Mouse (Mus musculus) c-Kit-positive CD71-positive TER-119-negative erythroid progenitor cells, embryonic 14.5 days (primary cell): Measurements from ENCODE around the gene Snapc2.

Source experiments
- DNase-seq: peaks from one replicate; pipeline ENCODE4 v3.0.0-alpha.2; 2013; ENCODE audit warnings: low read depth

The Snapc2 gene

DNA sequence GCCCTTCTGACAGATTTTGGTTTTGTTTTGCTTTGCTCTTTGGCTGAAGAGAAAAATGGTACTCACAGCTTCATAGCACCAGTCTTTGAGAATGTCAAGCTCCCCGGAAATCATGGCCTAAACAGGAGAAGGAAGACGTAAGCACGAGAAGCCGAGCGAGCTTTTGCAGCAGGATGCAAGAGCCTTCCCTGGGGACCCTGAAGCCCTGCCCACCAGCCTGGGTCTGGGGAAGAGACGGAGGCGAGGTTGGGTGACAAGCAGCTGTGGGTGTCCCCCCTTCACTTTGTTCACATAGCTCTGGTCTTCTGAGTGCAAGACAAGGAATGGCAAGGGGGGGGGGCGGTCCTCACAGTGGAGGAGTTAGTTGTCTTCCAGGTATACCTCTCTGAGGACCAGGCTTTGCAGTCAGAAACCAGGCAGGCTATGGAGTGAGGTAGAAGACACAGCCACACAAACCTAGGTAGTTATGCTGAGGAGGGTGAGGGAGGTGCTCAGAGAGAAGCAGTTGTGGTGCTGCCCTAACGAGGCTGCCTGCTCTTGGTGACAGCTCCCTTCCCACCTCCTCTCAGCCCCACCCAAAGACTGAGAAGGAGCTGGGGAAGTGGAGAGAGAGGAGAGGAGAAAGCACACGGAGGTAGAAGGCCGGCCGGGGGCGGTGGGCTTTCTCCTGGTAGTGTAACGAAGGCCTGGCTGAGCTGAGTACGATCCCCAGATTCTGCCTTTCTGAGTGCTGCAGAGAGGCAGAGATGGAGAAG is 12.5 kb downstream of the Snapc2 start:
- no peak for DNase-seq

DNA sequence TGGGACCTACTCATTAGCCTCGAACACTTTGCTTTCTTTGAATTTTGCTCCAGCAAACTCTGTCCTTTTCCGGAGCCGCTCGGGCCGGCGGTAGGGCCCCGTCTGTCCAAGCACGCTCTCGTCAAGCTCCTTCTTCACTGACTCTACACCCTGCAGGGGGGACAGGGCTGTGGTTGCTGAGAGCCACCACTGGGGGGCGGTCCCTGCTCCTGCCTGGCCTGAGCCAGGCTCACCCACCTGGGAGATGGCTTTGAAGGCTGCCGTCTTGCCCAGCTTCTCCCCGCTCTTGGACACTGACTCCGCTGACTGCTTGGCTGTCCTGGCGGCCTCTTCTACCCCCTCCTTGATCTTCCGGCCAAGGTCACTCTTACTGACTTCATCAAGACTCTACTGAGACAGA is 14.7 kb downstream of the Snapc2 start:
- no peak for DNase-seq

DNA sequence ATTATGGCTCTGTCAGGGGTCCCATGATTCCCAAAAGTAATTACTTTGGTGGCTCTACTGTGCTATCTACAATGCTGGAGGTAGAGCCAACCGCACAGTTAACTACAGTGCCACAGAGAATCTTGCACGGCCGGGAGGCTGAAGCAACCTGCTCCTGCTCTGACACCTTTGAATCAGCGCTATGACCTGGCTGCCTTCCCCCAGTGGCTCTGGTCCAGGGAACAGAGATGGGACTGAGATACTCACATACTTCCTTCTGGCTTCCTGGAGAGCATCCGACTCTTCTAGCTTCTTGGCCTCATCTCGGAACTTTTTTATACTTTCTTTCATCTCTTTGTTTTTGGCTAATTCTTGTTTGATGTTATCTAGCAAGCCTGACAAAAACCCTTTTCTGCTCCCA is 16.7 kb downstream of the Snapc2 start:
- no peak for DNase-seq

DNA sequence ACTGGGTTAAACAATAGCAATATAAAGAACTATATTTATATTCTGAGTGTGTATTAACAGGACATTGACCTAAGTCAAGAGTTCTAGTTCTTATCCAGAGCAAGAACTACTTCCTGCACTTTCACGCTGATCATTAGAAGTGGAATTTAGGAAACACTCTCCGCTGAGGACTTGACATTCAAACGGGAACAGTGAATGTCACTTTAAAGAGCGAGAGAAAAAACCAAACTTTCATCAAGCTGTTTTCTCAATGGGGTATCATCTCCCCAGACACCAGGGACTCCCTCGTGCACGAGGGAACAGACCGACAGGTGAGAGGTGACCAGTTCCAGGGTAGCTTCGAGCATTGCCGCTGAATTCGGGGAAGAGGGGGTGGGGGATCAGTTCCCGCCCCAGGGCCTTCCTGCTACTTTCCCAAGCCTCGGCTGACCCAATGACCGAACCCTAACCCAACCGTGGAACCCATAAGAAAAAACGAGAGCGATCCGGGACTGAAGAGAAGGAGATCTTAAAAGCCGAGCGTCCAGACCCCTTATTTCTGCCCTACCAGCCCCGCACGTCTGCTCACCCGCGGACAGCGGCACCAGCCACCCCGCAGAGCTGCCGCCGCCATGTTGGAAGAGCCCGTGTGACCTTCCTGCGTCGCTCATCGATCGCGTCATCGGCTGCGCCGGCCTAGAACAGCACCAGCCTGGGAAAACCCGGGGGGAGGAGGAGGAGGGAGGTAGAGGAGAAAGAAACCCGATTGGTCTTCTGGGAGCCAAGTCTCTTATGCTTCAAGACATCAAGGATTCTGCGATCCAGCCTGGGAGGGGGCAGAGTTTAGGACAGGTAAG is 22.6 kb downstream of the Snapc2 start, which contains the start of gene Timm44:
Gene Timm44 (minus strand): TSS at position 639 of the 836 bp plus-strand sequence.
- peak; percentile 97 for DNase-seq

DNA sequence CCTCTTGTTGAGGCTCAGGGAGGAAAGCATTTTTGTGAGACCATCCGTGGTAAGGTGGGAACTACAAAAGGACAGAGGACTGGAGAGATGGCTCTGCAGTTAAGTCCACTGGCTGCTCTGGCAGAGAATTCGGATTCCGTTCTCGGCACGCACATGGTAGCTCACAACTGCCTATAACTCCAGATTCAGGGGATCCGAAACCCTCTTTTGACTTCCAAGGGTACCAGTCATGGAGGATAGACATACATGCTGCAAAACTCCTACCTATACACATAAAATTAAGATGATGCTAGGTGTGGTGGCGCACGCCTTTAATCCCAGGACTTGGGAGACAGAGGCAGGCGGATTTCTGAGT is 23.2 kb downstream of the Snapc2 start:
- DNase-seq, result no peak

DNA sequence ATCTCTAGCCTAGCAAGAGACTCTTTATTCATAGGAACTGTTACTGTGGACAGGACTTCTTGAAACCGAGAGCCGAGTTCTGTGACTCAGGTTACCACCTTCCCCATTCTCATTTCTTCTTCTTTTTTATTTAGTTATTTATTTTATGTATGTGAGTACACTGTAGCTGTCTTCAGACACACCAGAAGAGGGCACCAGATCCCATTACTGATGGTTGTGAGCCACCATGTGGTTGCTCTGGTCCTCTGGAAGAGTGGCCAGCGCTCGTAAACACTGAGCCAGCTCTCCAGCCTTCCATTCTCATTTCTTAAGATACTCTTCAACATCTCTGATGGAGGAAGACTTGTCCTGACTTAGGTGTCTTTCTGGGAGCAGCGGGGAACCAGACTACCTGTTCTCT is 39.9 kb downstream of the Snapc2 start:
- no peak for DNase-seq

DNA sequence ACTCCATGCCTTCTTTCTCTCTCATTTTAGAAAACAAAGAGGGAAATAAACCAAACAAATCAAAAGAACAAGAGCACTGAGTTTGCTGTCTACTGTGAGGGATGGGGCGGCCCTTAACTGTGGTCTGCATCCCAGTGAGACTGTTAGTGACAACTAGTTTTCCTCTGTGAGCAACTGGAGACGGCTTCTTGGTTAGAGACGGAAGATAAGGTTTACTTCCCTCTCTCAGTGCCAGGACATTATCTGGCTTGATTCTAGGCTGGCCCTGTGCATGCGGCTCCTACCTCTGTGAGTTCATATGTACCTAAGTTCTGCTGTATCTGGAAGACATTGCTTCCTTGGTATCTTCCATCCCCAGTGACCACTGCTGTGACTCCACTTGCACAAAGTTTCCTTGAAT is 44.9 kb downstream of the Snapc2 start:
- no peak for DNase-seq

DNA sequence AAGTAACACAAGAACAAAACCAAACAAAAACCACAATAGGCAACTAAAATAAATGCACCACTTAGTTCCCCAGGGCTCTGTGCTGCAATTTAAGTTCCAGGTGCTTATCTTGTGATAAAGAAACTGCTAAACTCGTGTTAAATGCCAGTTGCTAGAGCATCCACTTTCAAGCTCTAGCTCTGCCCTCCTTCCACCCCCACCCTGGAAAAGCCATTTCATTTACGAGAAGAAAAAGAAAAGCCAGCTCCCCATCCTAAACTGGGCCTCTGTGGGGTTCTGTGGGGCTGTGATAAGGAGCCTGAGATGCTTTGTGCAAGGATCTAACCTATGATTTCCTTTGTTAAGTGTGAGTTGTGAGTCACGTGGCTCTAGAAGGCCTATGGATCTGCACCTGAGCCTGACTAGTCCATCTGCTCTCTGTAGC is 51.3 kb downstream of the Snapc2 start:
- DNase-seq, result peak; percentile 81
